Mouse (Mus musculus) midbrain, embryonic 15.5 days (tissue): ENCODE results near the gene Sun2. TPM values are rescaled to one million over a fixed set of nuclear protein-coding genes. Genes with fewer than 3 reads are reported as not detected.

Experiments used
- ATAC-seq: fragments of 200-750 bp; cut with Nextera tagmentation; replicated peaks from 2 replicates; pipeline ENCODE4 v1.8.0; 2017; ENCODE audit warnings: moderate TSS enrichment
- H3K27ac ChIP-seq: fragments of 300-500 bp; sonication (generic); 2 replicates; pipeline ENCODE4 v1.5.1; 2015; ENCODE audit warnings: mild to moderate bottlenecking, inconsistent platforms
- H3K27me3 ChIP-seq: fragments of 300-500 bp; sonication (generic); replicated peaks from 2 replicates; pipeline ENCODE4 v1.6.1; 2015; ENCODE audit warnings: inconsistent platforms
- H3K36me3 ChIP-seq: fragments of 300-500 bp; sonication (generic); replicated peaks from 2 replicates; pipeline ENCODE4 v1.6.1; 2015; ENCODE audit warnings: inconsistent platforms
- H3K4me1 ChIP-seq: fragments of 300-500 bp; sonication (generic); 2 replicates; pipeline ENCODE4 v1.6.1; 2015; ENCODE audit warnings: inconsistent platforms
- H3K4me2 ChIP-seq: fragments of 300-500 bp; sonication (generic); 2 replicates; pipeline ENCODE4 v1.6.1; 2015; ENCODE audit warnings: inconsistent platforms, mild to moderate bottlenecking, moderate library complexity
- H3K4me3 ChIP-seq: fragments of 300-500 bp; sonication (generic); 2 replicates; pipeline ENCODE4 v1.5.1; 2015; ENCODE audit warnings: mild to moderate bottlenecking, inconsistent platforms
- H3K9ac ChIP-seq: fragments of 300-500 bp; sonication (generic); 2 replicates; pipeline ENCODE4 v1.6.1; 2015; ENCODE audit warnings: mild to moderate bottlenecking, inconsistent platforms
- H3K9me3 ChIP-seq: fragments of 300-500 bp; sonication (generic); 2 replicates; pipeline ENCODE4 v1.6.1; 2016; ENCODE audit warnings: inconsistent platforms
- WGBS: fragments of 180-500 bp; shearing (Covaris S2); methylation state at CpG from one replicate; pipeline ENCODE4 v1.1.7; 2015; ENCODE audit warnings: mixed read lengths; 5-methylcytosine and 5-hydroxymethylcytosine counted together
- polyA plus RNA-seq: library from polyadenylated mRNA; unstranded; fragments of >200 nt; fragmentation: Nextera tagmentation; extraction: Ambion mirVana; gene quantifications from 2 replicates; pipeline ENCODE4 v1.2.1, GENCODE M21; 2015

The Sun2 gene
- polyA plus RNA-seq, 1 experiment from 2014 or later: 7.6 TPM

GRCm38 (mm10) chr15:79689662-79690425 lies 52.5 kb downstream of the Sun2 start:
- Histone ChIP-seq H3K9me3 (no peaks in the 10 kb centered on the region), H3K36me3 (no peaks in the 10 kb centered on the region; the same call in 1 of the 2 replicates), H3K9ac (no peak overlapping the region), H3K27ac (peak overlapping the region; percentile 70), H3K4me2 (peak overlapping the region; percentile 59), H3K4me1 (peaks cover 51% of the 10 kb centered on the region), H3K27me3 (no peaks in the 10 kb centered on the region), H3K4me3 (peak overlapping the region; percentile 86)
- WGBS: 19% methylated on average over 24 of the region's 24 CpGs
- ATAC-seq: no peak

- H3K27ac ChIP-seq: peak overlapping the region; percentile 96
- H3K4me3 ChIP-seq: peak overlapping the region; percentile 81
- H3K27me3 ChIP-seq: no peaks in the 10 kb centered on the region
- 0 out of 2 replicates have a peak, but pooled peaks cover 2% of the 10 kb centered on the region for H3K36me3 ChIP-seq
- peak overlapping the region; percentile 84 for H3K9ac ChIP-seq
- 3% methylated on average over 8 of the region's 8 CpGs for WGBS
- H3K9me3 ChIP-seq: no peaks in the 10 kb centered on the region
- H3K4me1 ChIP-seq: peaks cover 65% of the 10 kb centered on the region
- ATAC-seq: no peak
- H3K4me2 ChIP-seq: peak overlapping the region; percentile 83
Observed at GRCm38 (mm10) chr15:79688268-79688956, 53.9 kb downstream of the Sun2 start.

GRCm38 (mm10) chr15:79687646-79688267 lies 54.6 kb downstream of the Sun2 start, which contains the start of gene Josd1:
Gene Josd1, minus strand, starts transcription at chr15:79687919.
- Histone ChIP-seq H3K4me3 (peak within 1 kb of the TSS; percentile 81), H3K9ac (peak within 1 kb of the TSS; percentile 84), H3K27ac (peak within 1 kb of the TSS; percentile 96), H3K4me1 (peaks cover 66% of the 10 kb centered on the region), H3K27me3 (no peaks in the 10 kb centered on the region), H3K4me2 (peak within 1 kb of the TSS; percentile 83), H3K36me3 (0 out of 2 replicates have a peak, but pooled peaks cover 2% of the 10 kb centered on the region), H3K9me3 (no peaks in the 10 kb centered on the region)
- ATAC-seq: peak; percentile 55
- WGBS: under 1% methylated on average over 68 of the region's 72 CpGs

GRCm38 (mm10) chr15:79687175-79687574 lies 55.2 kb downstream of the Sun2 start:
- H3K4me1 ChIP-seq: peaks cover 65% of the 10 kb centered on the region
- H3K27ac ChIP-seq: peak overlapping the region; percentile 96
- 0 out of 2 replicates have a peak, but pooled peaks cover 2% of the 10 kb centered on the region for H3K36me3 ChIP-seq
- no peak for ATAC-seq
- H3K4me3 ChIP-seq: peak overlapping the region; percentile 81
- peak overlapping the region; percentile 84 for H3K9ac ChIP-seq
- no peaks in the 10 kb centered on the region for H3K27me3 ChIP-seq
- no peaks in the 10 kb centered on the region for H3K9me3 ChIP-seq
- peak overlapping the region; percentile 83 for H3K4me2 ChIP-seq
- under 1% methylated on average over 33 of the region's 33 CpGs for WGBS

- 16% methylated on average over 15 of the region's 15 CpGs for WGBS
- no peaks in the 10 kb centered on the region for H3K27me3 ChIP-seq
Observed at GRCm38 (mm10) chr15:79686046-79686869, 56.1 kb downstream of the Sun2 start.

GRCm38 (mm10) chr15:79685141-79685641 lies 57.1 kb downstream of the Sun2 start:
- no peak overlapping the region for H3K27ac ChIP-seq
- no peak for ATAC-seq
- 53% methylated on average over 6 of the region's 6 CpGs for WGBS
- H3K9ac ChIP-seq: peak overlapping the region; percentile 26
- peaks cover 68% of the 10 kb centered on the region for H3K4me1 ChIP-seq
- 0 out of 2 replicates have a peak, but pooled peaks cover 2% of the 10 kb centered on the region for H3K36me3 ChIP-seq
- no peaks in the 10 kb centered on the region for H3K9me3 ChIP-seq
- no peaks in the 10 kb centered on the region for H3K27me3 ChIP-seq
- H3K4me3 ChIP-seq: peak overlapping the region; percentile 81
- H3K4me2 ChIP-seq: peak overlapping the region; percentile 83

More at GRCm38 (mm10) chr15:79686046-79686869, 56.1 kb downstream of the Sun2 start:
- H3K4me3 ChIP-seq: peak overlapping the region; percentile 81
- H3K4me1 ChIP-seq: peaks cover 63% of the 10 kb centered on the region
- no peak for ATAC-seq
- no peak overlapping the region for H3K27ac ChIP-seq
- H3K9me3 ChIP-seq: no peaks in the 10 kb centered on the region
- 0 out of 2 replicates have a peak, but pooled peaks cover 2% of the 10 kb centered on the region for H3K36me3 ChIP-seq
- peak overlapping the region; percentile 83 for H3K4me2 ChIP-seq
- H3K9ac ChIP-seq: peak overlapping the region; percentile 84

- Histone ChIP-seq H3K9ac (peak overlapping the region; percentile 19), H3K4me1 (peaks cover 62% of the 10 kb centered on the region)
- ATAC-seq: no peak
Observed at GRCm38 (mm10) chr15:79684616-79685015, 57.7 kb downstream of the Sun2 start.

GRCm38 (mm10) chr15:79683707-79684465 lies 58.5 kb downstream of the Sun2 start:
- H3K4me3 ChIP-seq: peak overlapping the region; percentile 81

More at GRCm38 (mm10) chr15:79684616-79685015, 57.7 kb downstream of the Sun2 start:
- WGBS: 81% methylated on average over 6 of the region's 6 CpGs
- Histone ChIP-seq H3K4me2 (peak overlapping the region; percentile 83), H3K27me3 (no peaks in the 10 kb centered on the region), H3K9me3 (no peaks in the 10 kb centered on the region), H3K36me3 (0 out of 2 replicates have a peak, but pooled peaks cover 2% of the 10 kb centered on the region), H3K27ac (no peak overlapping the region), H3K4me3 (peak overlapping the region; percentile 81)

GRCm38 (mm10) chr15:79683146-79683545 lies 59.2 kb downstream of the Sun2 start:
- ATAC-seq: no peak
- WGBS: 87% methylated on average over 6 of the region's 6 CpGs

More at GRCm38 (mm10) chr15:79683707-79684465, 58.5 kb downstream of the Sun2 start:
- 79% methylated on average over 19 of the region's 19 CpGs for whole genome bisulfite sequencing
- no peaks in the 10 kb centered on the region for H3K27me3 ChIP-seq
- H3K4me1 ChIP-seq: peaks cover 60% of the 10 kb centered on the region
- H3K4me2 ChIP-seq: peak overlapping the region; percentile 83
- peak overlapping the region; percentile 25; the same call in 1 of the 2 replicates for H3K9ac ChIP-seq
- no peak overlapping the region for H3K27ac ChIP-seq
- no peaks in the 10 kb centered on the region for H3K9me3 ChIP-seq
- peaks cover 2% of the 10 kb centered on the region; the same call in 1 of the 2 replicates for H3K36me3 ChIP-seq
- no peak for ATAC-seq

GRCm38 (mm10) chr15:79681973-79682372 lies 60.4 kb downstream of the Sun2 start:
- ATAC-seq: no peak
- Histone ChIP-seq H3K27me3 (no peaks in the 10 kb centered on the region), H3K9ac (no peak overlapping the region), H3K9me3 (no peaks in the 10 kb centered on the region), H3K4me3 (no peak overlapping the region), H3K4me1 (peaks cover 54% of the 10 kb centered on the region), H3K27ac (no peak overlapping the region), H3K36me3 (peaks cover 4% of the 10 kb centered on the region; the same call in 1 of the 2 replicates), H3K4me2 (no peak overlapping the region)
- 86% methylated on average over 4 of the region's 4 CpGs for WGBS

More at GRCm38 (mm10) chr15:79683146-79683545, 59.2 kb downstream of the Sun2 start:
- H3K27ac ChIP-seq: no peak overlapping the region
- peaks cover 55% of the 10 kb centered on the region for H3K4me1 ChIP-seq
- peaks cover 2% of the 10 kb centered on the region; the same call in 1 of the 2 replicates for H3K36me3 ChIP-seq
- no peaks in the 10 kb centered on the region for H3K27me3 ChIP-seq
- H3K4me3 ChIP-seq: no peak overlapping the region
- peak overlapping the region; percentile 83 for H3K4me2 ChIP-seq
- H3K9me3 ChIP-seq: no peaks in the 10 kb centered on the region
- peak overlapping the region; percentile 25; the same call in 1 of the 2 replicates for H3K9ac ChIP-seq
